Mouse (Mus musculus) thymus, adult 2 months (tissue): ENCODE results near the gene Adgrl4. TPM values are rescaled to one million over a fixed set of nuclear protein-coding genes. Genes with fewer than 3 reads are reported as not detected.

Source experiments
- DNase-seq: peaks from one replicate; pipeline ENCODE4 v3.0.0; 2021
- H3K27ac ChIP-seq: fragments of 200-500 bp; 2 replicates; pipeline ENCODE4 v1.5.1; 2012; ENCODE audit warnings: low read length, control low read depth; ENCODE audit not compliant: control insufficient read depth, insufficient read depth
- H3K27me3 ChIP-seq: fragments of 200-500 bp; 2 replicates; pipeline ENCODE4 v1.6.1; 2012; ENCODE audit warnings: mild to moderate bottlenecking, low read length, moderate library complexity, mixed read lengths; ENCODE audit not compliant: control insufficient read depth, insufficient read depth
- H3K36me3 ChIP-seq: fragments of 200-500 bp; 2 replicates; pipeline ENCODE4 v1.6.1; 2012; ENCODE audit warnings: mild to moderate bottlenecking, low read length, moderate library complexity; ENCODE audit not compliant: control insufficient read depth, insufficient read depth
- H3K4me1 ChIP-seq: fragments of 200-500 bp; replicated peaks from 2 replicates; pipeline ENCODE4 v1.6.1; 2012; ENCODE audit warnings: low read length; ENCODE audit not compliant: control insufficient read depth, insufficient read depth
- H3K4me3 ChIP-seq: fragments of 200-500 bp; 2 replicates; pipeline ENCODE4 v1.5.1; 2012; ENCODE audit warnings: mild to moderate bottlenecking, low read length, control low read depth, moderate library complexity; ENCODE audit not compliant: control insufficient read depth, insufficient read depth
- CTCF ChIP-seq: fragments of 200-500 bp; IDR thresholded peaks from 2 replicates; pipeline ENCODE4 v1.5.1; 2012; ENCODE audit warnings: mild to moderate bottlenecking, control low read depth, low read length, moderate library complexity, borderline replicate concordance; ENCODE audit not compliant: control insufficient read depth, poor library complexity, insufficient read depth; ENCODE audit errors: extremely low read depth
- POLR2A ChIP-seq: fragments of 200-500 bp; IDR thresholded peaks from 2 replicates; pipeline ENCODE4 v1.6.1; 2012; ENCODE audit warnings: mild to moderate bottlenecking, low read length, control low read depth, moderate library complexity; ENCODE audit not compliant: control insufficient read depth, poor library complexity, insufficient read depth; ENCODE audit errors: extremely low read depth
- WGBS: fragments of 180-500 bp; shearing (Covaris S2); methylation state at CpG from one replicate; pipeline ENCODE4 v1.1.7; 2018; 5-methylcytosine and 5-hydroxymethylcytosine counted together
- polyA plus RNA-seq: library from polyadenylated mRNA; depleted of rRNA; stranded (reverse); fragments of >200 nt; gene quantifications from 2 replicates; pipeline ENCODE4 v1.2.3, GENCODE M21; 2012

The Adgrl4 gene
- polyA plus RNA-seq, 1 experiment = 2.5 TPM

DNA sequence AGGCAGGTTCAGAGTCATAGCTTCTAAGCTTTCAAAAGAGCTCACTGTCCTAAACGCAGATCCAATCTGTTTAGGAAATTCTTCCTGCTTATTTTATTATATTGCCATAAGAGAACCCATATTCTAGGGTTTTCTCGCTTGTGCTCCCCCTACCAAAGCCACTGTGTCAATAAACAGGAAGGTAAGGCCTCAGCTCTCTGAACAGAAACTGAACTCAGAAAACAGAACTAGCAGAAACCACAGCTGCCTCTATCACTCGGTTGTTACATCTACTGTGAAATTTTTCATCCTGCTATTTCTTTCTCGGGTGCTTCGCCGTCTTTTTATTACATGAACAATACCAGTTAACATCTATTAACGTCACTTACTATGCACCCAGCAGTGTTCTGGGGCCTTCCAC lies 137.6 kb downstream of the Adgrl4 start:
- DNase-seq = no peak
- 18% methylated on average over 7 of the region's 7 CpGs for WGBS
- no peaks in the 10 kb centered on the region for H3K36me3 ChIP-seq
- no peak overlapping the region for H3K27ac ChIP-seq
- TF ChIP-seq POLR2A (no peak), CTCF (no peak)
- no peaks in the 10 kb centered on the region for H3K4me1 ChIP-seq
- H3K27me3 ChIP-seq = no peaks in the 10 kb centered on the region
- no peak overlapping the region for H3K4me3 ChIP-seq

DNA sequence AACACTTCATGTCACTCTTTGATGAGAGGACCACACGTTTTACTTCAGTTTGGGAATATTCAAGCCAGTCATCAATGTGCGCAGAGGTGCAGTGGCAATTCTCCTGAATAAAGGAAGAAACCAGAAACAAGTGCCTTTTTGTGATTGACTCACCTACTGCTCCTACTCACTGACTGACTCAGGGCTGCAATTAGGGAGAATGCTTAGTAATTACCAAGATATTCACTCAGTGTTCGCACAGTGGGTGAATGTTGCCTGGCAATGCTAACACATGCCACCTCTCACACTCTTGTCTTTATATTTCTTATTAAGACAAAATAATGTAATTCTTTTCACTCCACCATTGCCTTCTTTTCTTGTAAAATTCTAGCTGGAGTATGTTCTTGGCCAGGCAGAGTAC lies 138.5 kb downstream of the Adgrl4 start:
- TF ChIP-seq POLR2A = no peak
- TF ChIP-seq CTCF = no peak
- no peak for DNase-seq
- Histone ChIP-seq H3K27ac (no peak overlapping the region), H3K4me3 (no peak overlapping the region), H3K4me1 (no peaks in the 10 kb centered on the region), H3K36me3 (no peaks in the 10 kb centered on the region), H3K27me3 (no peaks in the 10 kb centered on the region)
- WGBS = 90% methylated on average over 3 of the region's 3 CpGs

DNA sequence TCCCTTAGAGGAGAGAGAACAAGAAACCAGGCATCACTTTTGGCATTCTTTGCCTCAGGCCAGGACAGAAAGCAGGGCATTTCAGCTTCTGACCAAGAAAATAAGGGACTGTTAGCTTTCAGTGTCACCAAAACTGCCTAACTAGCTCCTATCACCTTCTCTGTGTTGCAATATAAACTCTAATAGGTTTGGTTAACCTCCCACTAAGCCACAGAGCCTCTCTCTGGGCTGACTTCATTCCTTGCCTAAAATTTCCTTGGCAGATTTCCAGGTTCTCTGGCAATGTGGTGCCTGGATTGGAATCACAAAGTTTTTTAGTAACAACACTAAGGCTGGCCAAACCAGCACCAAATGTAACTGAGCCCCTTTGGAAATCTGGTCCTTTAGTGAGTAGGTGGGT lies 154.2 kb downstream of the Adgrl4 start:
- TF ChIP-seq CTCF (no peak), POLR2A (no peak)
- DNase-seq = no peak

More for the DNA sequence above, 154.2 kb downstream of the Adgrl4 start:
- no peak overlapping the region for H3K27ac ChIP-seq
- H3K27me3 ChIP-seq = no peaks in the 10 kb centered on the region
- H3K36me3 ChIP-seq = no peaks in the 10 kb centered on the region
- no peak overlapping the region for H3K4me3 ChIP-seq
- H3K4me1 ChIP-seq = no peaks in the 10 kb centered on the region
